Mouse (Mus musculus): ENCODE measurements around the gene Kbtbd4. TPM values are rescaled to one million over a fixed set of nuclear protein-coding genes. Genes with fewer than 3 reads are reported as not detected.

Kbtbd4 gene
- polyA plus RNA-seq, 1 experiment from 2014 or later = 55.9 TPM

GRCm38 (mm10) chr2:90940233-90941229 is 36.0 kb downstream of the Kbtbd4 start, which contains the start of gene Celf1:
Gene Celf1 (plus strand): TSS chr2:90940382.
- Histone ChIP-seq H3K27ac (peak within 1 kb of the TSS; percentile 97), H3K27me3 (ENCODE audit: insufficient read depth, poor library complexity, severe bottlenecking) (no peaks in the 10 kb centered on the region), H3K9me3 (no peaks in the 10 kb centered on the region), H3K4me1 (replicated peaks) (peaks cover 25% of the 10 kb centered on the region), H3K36me3 (0 out of 2 replicates have a peak, but pooled peaks cover 13% of the 10 kb centered on the region), H3K4me3 (peak within 1 kb of the TSS; percentile 99)
- DNase-seq (ENCODE audit: low spot score) = peak; percentile 87
- under 1% methylated on average over 111 of the region's 113 CpGs for WGBS

- Histone ChIP-seq H3K4me1 (replicated peaks) (peaks cover 25% of the 10 kb centered on the region), H3K27ac (no peak overlapping the region), H3K36me3 (peaks cover 19% of the 10 kb centered on the region), H3K27me3 (ENCODE audit: insufficient read depth, poor library complexity, severe bottlenecking) (no peaks in the 10 kb centered on the region), H3K9me3 (no peaks in the 10 kb centered on the region), H3K4me3 (peak overlapping the region; percentile 99)
- no peak for DNase-seq (ENCODE audit: low spot score)
- 57% methylated on average over 2 of the region's 2 CpGs for WGBS
Observed at GRCm38 (mm10) chr2:90941744-90942143, 37.2 kb downstream of the Kbtbd4 start.

- H3K4me3 ChIP-seq = no peak overlapping the region
- peaks cover 13% of the 10 kb centered on the region for H3K4me1 ChIP-seq (replicated peaks)
- no peak for DNase-seq (ENCODE audit: low spot score)
- no peak overlapping the region for H3K27ac ChIP-seq
- WGBS = 90% methylated on average over 5 of the region's 5 CpGs
- H3K36me3 ChIP-seq = peaks cover 35% of the 10 kb centered on the region
- H3K9me3 ChIP-seq = no peaks in the 10 kb centered on the region
- H3K27me3 ChIP-seq (ENCODE audit: insufficient read depth, poor library complexity, severe bottlenecking) = no peaks in the 10 kb centered on the region
Observed at GRCm38 (mm10) chr2:90950149-90950548, 45.6 kb downstream of the Kbtbd4 start.

- no peak for DNase-seq (ENCODE audit: low spot score)
- H3K36me3 ChIP-seq = peaks cover 35% of the 10 kb centered on the region
- no peaks in the 10 kb centered on the region for H3K9me3 ChIP-seq
- H3K4me1 ChIP-seq (replicated peaks) = peaks cover 18% of the 10 kb centered on the region
- H3K27ac ChIP-seq = no peak overlapping the region
- H3K27me3 ChIP-seq (ENCODE audit: insufficient read depth, poor library complexity, severe bottlenecking) = no peaks in the 10 kb centered on the region
- no peak overlapping the region for H3K4me3 ChIP-seq
Observed at GRCm38 (mm10) chr2:90950582-90951194, 46.1 kb downstream of the Kbtbd4 start.

GRCm38 (mm10) chr2:90953461-90953860 is 48.9 kb downstream of the Kbtbd4 start:
- no peak for DNase-seq (ENCODE audit: low spot score)
- Histone ChIP-seq H3K4me3 (no peak overlapping the region), H3K27me3 (ENCODE audit: insufficient read depth, poor library complexity, severe bottlenecking) (no peaks in the 10 kb centered on the region), H3K27ac (no peak overlapping the region), H3K9me3 (no peaks in the 10 kb centered on the region), H3K4me1 (replicated peaks) (peaks cover 27% of the 10 kb centered on the region), H3K36me3 (peaks cover 26% of the 10 kb centered on the region)
- 81% methylated on average over 3 of the region's 3 CpGs for WGBS

GRCm38 (mm10) chr2:90956053-90956452 is 51.5 kb downstream of the Kbtbd4 start:
- no peak for DNase-seq (ENCODE audit: low spot score)
- Histone ChIP-seq H3K4me3 (no peak overlapping the region), H3K9me3 (no peaks in the 10 kb centered on the region), H3K4me1 (replicated peaks) (peaks cover 20% of the 10 kb centered on the region), H3K36me3 (peaks cover 18% of the 10 kb centered on the region), H3K27me3 (ENCODE audit: insufficient read depth, poor library complexity, severe bottlenecking) (no peaks in the 10 kb centered on the region), H3K27ac (no peak overlapping the region)
- 29% methylated on average over 1 of the region's 1 CpGs for WGBS

- no peak for DNase-seq (ENCODE audit: low spot score)
- Histone ChIP-seq H3K36me3 (peaks cover 17% of the 10 kb centered on the region), H3K27me3 (ENCODE audit: insufficient read depth, poor library complexity, severe bottlenecking) (no peaks in the 10 kb centered on the region), H3K27ac (no peak overlapping the region), H3K9me3 (no peaks in the 10 kb centered on the region), H3K4me3 (no peak overlapping the region), H3K4me1 (replicated peaks) (peaks cover 18% of the 10 kb centered on the region)
- WGBS = 92% methylated on average over 3 of the region's 3 CpGs
Observed at GRCm38 (mm10) chr2:90958856-90959255, 54.3 kb downstream of the Kbtbd4 start.

GRCm38 (mm10) chr2:90960012-90960411 is 55.5 kb downstream of the Kbtbd4 start:
- no peak overlapping the region for H3K27ac ChIP-seq
- no peak overlapping the region for H3K4me3 ChIP-seq
- H3K9me3 ChIP-seq = no peaks in the 10 kb centered on the region
- WGBS = 96% methylated on average over 2 of the region's 2 CpGs
- DNase-seq (ENCODE audit: low spot score) = no peak
- peaks cover 16% of the 10 kb centered on the region for H3K4me1 ChIP-seq (replicated peaks)
- H3K27me3 ChIP-seq (ENCODE audit: insufficient read depth, poor library complexity, severe bottlenecking) = no peaks in the 10 kb centered on the region
- H3K36me3 ChIP-seq = peaks cover 17% of the 10 kb centered on the region

Other genes with a start within 250 kb of the Kbtbd4 start
- 51.0 and 60.0 TPM in 2 replicates for gene Nup160, start 227.5 kb upstream of the Kbtbd4 start, polyA plus RNA-seq (2016; fragmentation: Nextera tagmentation; extraction: Ambion mirVana)
- gene Fnbp4, start 159.4 kb upstream of the Kbtbd4 start, polyA plus RNA-seq (2016; fragmentation: Nextera tagmentation; extraction: Ambion mirVana) = 107 and 119 TPM in 2 replicates
- gene Agbl2, start 122.0 kb upstream of the Kbtbd4 start, polyA plus RNA-seq (2016; fragmentation: Nextera tagmentation; extraction: Ambion mirVana) = 1.1 and 1.5 TPM in 2 replicates
- 234 and 244 TPM in 2 replicates for gene Mtch2, start 57.6 kb upstream of the Kbtbd4 start, polyA plus RNA-seq (2016; fragmentation: Nextera tagmentation; extraction: Ambion mirVana)
- 2.4 and 9.6 TPM in 2 replicates for gene C1qtnf4, start 18.9 kb upstream of the Kbtbd4 start, polyA plus RNA-seq (2016; fragmentation: Nextera tagmentation; extraction: Ambion mirVana)
- 189 and 220 TPM in 2 replicates for gene Ndufs3, start 87 bp downstream of the Kbtbd4 start, polyA plus RNA-seq (2016; fragmentation: Nextera tagmentation; extraction: Ambion mirVana)
- 129 and 141 TPM in 2 replicates for gene Celf1, start 35.6 kb downstream of the Kbtbd4 start, polyA plus RNA-seq (2016; fragmentation: Nextera tagmentation; extraction: Ambion mirVana)
- 0.41 and 1.7 TPM in 2 replicates for gene Rapsn, start 130.9 kb downstream of the Kbtbd4 start, polyA plus RNA-seq (2016; fragmentation: Nextera tagmentation; extraction: Ambion mirVana)
- 341 and 347 TPM in 2 replicates for gene Psmc3, start 149.3 kb downstream of the Kbtbd4 start, polyA plus RNA-seq (2016; fragmentation: Nextera tagmentation; extraction: Ambion mirVana)
- 21.3 and 25.8 TPM in 2 replicates for gene Slc39a13, start 165.7 kb downstream of the Kbtbd4 start, polyA plus RNA-seq (2016; fragmentation: Nextera tagmentation; extraction: Ambion mirVana)
- gene Spi1, start 177.7 kb downstream of the Kbtbd4 start, polyA plus RNA-seq (2016; fragmentation: Nextera tagmentation; extraction: Ambion mirVana) = 4.3 TPM in 2 replicates
- gene Mybpc3, start 213.4 kb downstream of the Kbtbd4 start, polyA plus RNA-seq (2016; fragmentation: Nextera tagmentation; extraction: Ambion mirVana) = 0.32 TPM in 1 of 2 replicates, not detected in the other

Measured in hindbrain, embryonic 10.5 days (tissue).